Mouse (Mus musculus) myocyte (in vitro differentiated cells): ENCODE results near the gene Ffar2.

Experiments
- CEBPB ChIP-seq: IDR thresholded peaks from 2 replicates; pipeline ENCODE4 v1.6.1; 2011; ENCODE audit warnings: mild to moderate bottlenecking, moderate library complexity; ENCODE audit not compliant: poor library complexity, insufficient read depth, severe bottlenecking
- MAX ChIP-seq: IDR thresholded peaks from one replicate; pipeline ENCODE4 v1.6.1; 2011; ENCODE audit warnings: low read depth, mild to moderate bottlenecking, control low read depth
- MYOG ChIP-seq, 3 experiments: IDR thresholded peaks; one replicate each; pipeline ENCODE4 v1.6.1; 2011; ENCODE audit warnings: control low read depth in 2 of 3, low read depth in 2 of 3, mild to moderate bottlenecking in 2 of 3; ENCODE audit not compliant: insufficient read length in 2 of 3, control insufficient read depth in 1 of 3, insufficient read depth in 1 of 3
- POLR2A ChIP-seq: IDR thresholded peaks from one replicate; pipeline ENCODE4 v1.6.1; 2011; ENCODE audit warnings: low read depth, mild to moderate bottlenecking, control low read depth, moderate library complexity; ENCODE audit not compliant: insufficient read length
- REST ChIP-seq: IDR thresholded peaks from one replicate; pipeline ENCODE4 v1.6.1; 2011; ENCODE audit warnings: mild to moderate bottlenecking, control low read depth, moderate library complexity; ENCODE audit not compliant: insufficient read depth, insufficient read length

DNA sequence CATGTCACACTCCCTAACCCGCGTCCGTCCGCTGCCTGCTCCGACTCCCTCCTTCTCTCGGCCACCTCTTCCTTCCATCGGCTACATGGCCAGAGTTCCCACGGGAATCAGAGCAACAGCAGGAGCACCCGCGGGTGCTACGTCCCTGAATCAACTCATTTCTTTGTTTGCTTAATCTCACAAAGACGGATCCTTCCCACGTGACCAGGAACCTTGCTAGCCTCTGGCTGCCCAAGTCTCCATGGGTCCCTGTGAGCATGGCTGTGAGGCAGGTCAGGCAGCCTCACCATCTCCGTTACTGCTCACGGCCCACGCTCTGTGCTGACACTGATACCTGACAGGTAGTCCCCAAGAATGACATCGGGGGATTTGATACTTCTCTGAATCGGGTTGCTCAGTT lies at the start of gene Ffar2:
- TF ChIP-seq REST, result no peak
- TF ChIP-seq POLR2A, result no peak
- no peak for TF ChIP-seq CEBPB
- no peak for TF ChIP-seq MAX
- TF ChIP-seq MYOG (IDR thresholded peaks at IDR 0.05; ENCODE audit: control insufficient read depth in 1 of 3, insufficient read depth in 1 of 3, insufficient read length in 2 of 3, low read depth in 2 of 3), result no peak
